Mouse (Mus musculus): ENCODE measurements around the gene Sp7. TPM values are rescaled to one million over a fixed set of nuclear protein-coding genes. Genes with fewer than 3 reads are reported as not detected.

The Sp7 gene
- polyA plus RNA-seq, 1 experiment from 2014 or later = 0.95 TPM

DNA sequence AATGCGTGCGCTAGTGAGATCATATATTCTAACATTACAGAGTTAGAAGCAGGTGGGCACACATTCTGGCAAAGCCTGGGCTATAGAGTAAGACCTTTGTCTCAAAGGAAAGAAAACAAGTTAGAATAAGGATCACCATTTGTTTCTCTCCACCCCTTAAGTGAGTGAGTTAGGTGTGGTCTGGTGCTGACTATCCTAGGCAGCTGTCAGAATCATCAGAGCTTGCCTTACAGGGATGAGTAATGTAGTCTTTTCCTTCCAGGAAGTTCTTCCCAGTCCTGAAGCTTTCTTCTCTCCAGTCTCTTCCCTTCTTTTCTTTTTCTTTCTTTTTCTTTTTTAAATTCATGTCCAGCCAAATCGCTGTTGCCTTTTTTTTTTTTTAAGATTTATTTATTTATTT, 35.2 kb upstream of the Sp7 start:
- ATAC-seq (ENCODE audit: low FRiP score) = no peak
- H3K4me3 ChIP-seq (replicated peaks) = no peak overlapping the region
- no peak overlapping the region for H3K27ac ChIP-seq (replicated peaks)
- no peaks in the 10 kb centered on the region for H3K27me3 ChIP-seq (replicated peaks)
- no peaks in the 10 kb centered on the region for H3K9me3 ChIP-seq (replicated peaks)
- H3K36me3 ChIP-seq = no peaks in the 10 kb centered on the region
- no peak overlapping the region for H3K9ac ChIP-seq (replicated peaks)
- H3K4me2 ChIP-seq = no peak overlapping the region
- H3K4me1 ChIP-seq = peaks cover 17% of the 10 kb centered on the region
- 100% methylated on average over 3 of the region's 3 CpGs for WGBS

DNA sequence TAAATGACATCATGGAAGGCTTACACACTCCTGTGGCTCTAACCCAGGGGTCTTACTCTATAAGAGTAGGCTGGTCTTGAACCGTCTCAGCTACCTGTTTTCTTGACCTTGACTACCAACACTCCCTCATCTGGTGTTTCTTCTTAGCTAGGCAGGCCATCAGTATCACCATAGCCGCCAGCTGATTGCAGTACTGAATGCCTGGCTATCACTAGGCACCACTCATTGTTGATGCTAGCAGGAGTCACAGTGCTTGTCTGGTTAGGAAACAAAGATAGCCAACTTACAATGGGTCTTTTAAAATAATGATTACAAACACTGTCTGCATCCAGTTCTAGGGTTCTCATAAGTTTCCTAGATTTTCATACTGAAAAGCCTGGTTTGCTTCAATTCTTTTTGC, 34.3 kb upstream of the Sp7 start:
- no peak for ATAC-seq (ENCODE audit: low FRiP score)
- H3K27me3 ChIP-seq (replicated peaks) = no peaks in the 10 kb centered on the region
- no peak overlapping the region for H3K4me2 ChIP-seq
- no peaks in the 10 kb centered on the region for H3K36me3 ChIP-seq
- H3K4me3 ChIP-seq (replicated peaks) = no peak overlapping the region
- no peaks in the 10 kb centered on the region for H3K9me3 ChIP-seq (replicated peaks)
- peaks cover 12% of the 10 kb centered on the region for H3K4me1 ChIP-seq
- no peak overlapping the region for H3K9ac ChIP-seq (replicated peaks)
- 76% methylated on average over 2 of the region's 2 CpGs for WGBS
- H3K27ac ChIP-seq (replicated peaks) = no peak overlapping the region

DNA sequence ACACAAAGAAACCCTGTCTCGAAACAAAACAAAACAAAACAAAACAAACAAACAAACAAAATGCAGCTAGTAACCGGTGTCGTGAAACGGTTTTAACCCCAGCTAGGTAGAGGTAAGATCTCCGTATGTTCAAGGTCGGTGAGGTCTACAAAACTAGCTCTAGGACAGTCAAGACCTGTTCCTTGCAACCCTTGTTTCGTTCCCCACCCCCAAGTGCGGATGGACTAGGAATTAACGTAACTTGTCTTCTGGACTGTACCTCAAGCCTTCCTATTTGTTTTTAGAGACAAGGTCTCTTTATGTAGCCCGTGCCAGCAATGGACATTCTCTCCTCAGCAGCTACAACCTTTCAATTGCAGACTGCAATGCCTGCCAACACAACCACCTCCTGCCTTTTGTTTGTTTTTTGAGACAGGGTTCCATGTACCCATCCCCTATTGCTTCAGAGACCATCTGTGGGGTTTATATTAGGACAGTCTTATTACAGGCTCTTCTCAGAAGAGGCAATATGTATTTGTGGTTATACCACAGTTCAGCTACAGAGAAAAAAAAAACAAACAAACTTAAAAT, 33.6 kb upstream of the Sp7 start:
- H3K27ac ChIP-seq (replicated peaks) = no peak overlapping the region
- peaks cover 12% of the 10 kb centered on the region for H3K4me1 ChIP-seq
- H3K4me2 ChIP-seq = no peak overlapping the region; the same call in 1 of the 2 replicates
- H3K4me3 ChIP-seq (replicated peaks) = no peak overlapping the region
- no peaks in the 10 kb centered on the region for H3K27me3 ChIP-seq (replicated peaks)
- no peak overlapping the region for H3K9ac ChIP-seq (replicated peaks)
- no peaks in the 10 kb centered on the region for H3K36me3 ChIP-seq
- H3K9me3 ChIP-seq (replicated peaks) = no peaks in the 10 kb centered on the region
- 89% methylated on average over 10 of the region's 10 CpGs for WGBS
- no peak for ATAC-seq (ENCODE audit: low FRiP score)

DNA sequence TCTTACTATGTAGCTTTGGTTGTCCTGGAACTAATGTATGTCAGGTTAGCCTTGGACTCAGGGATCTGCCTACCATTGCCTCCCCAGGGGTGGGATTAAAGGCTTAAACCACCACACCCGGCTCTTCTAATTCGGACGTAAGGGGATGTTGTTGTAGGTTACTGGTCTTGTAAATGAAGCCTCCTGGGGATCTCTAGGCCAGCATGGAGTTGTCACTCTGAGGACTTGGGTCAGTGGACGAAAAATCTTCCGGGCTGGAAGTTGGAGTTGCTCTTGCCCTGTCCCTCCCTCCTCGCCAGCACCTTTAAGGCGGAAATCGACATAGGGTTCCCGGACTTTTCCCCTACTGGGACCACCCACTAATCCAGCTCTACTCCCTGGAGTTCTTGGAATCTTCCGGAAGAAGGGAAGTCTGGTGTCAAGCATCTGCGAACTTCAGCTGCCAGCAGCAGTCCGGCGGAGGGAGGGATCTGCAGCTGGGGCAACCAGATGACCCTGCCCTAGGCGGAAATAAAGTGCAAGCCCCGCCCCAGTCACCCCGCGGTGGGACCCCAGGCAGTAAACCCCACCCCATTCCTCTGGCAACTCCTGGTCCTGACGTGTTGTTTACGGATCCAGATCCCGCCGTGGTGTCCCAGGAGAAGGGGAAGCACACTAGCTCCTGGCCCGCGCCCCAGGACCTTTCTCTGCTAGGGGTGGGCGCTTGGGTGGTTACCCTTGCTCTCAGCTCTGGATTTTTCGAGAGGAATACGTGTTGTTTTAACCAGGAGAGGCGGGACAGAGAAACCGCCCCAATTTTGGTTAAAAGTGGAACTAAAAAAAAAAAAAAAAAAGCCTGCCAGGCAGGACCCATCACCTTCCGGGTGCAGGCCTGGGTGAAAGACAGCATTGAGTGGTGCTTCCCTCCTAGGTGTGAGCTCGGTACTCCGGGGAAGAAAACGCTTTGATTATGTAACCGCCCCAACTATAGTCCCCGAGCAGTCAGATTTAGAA, 32.5 kb upstream of the Sp7 start:
- Histone ChIP-seq H3K9me3 (replicated peaks) (no peaks in the 10 kb centered on the region), H3K4me3 (replicated peaks) (peak overlapping the region; percentile 38), H3K4me1 (peaks cover 8% of the 10 kb centered on the region), H3K27me3 (replicated peaks) (no peaks in the 10 kb centered on the region), H3K9ac (replicated peaks) (peak overlapping the region; percentile 24), H3K36me3 (no peaks in the 10 kb centered on the region), H3K27ac (replicated peaks) (peak overlapping the region; percentile 72), H3K4me2 (peak overlapping the region; percentile 70)
- 7% methylated on average over 34 of the region's 34 CpGs for WGBS
- no peak; the same call in 1 of the 2 replicates for ATAC-seq (ENCODE audit: low FRiP score)

DNA sequence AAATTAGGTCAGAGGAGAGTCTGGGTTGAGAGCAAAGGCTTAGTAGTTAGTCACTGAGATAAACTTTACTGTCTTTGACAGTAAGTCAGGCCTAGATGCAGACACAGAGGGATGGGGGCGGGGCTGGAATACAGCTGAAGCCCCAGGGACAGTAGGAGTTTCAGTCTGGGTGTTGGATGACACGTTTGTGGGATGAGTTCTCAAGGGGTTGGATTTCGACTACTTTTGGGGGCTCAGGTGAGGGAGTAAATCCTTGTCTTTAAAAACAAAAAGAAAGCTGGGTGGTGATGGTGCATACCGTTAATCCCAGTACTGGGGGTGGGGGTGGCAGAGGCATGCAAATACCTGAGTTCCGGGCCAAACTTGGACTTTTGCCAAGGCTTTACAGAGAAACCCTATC, 31.6 kb upstream of the Sp7 start:
- H3K36me3 ChIP-seq = no peaks in the 10 kb centered on the region
- no peak for ATAC-seq (ENCODE audit: low FRiP score)
- H3K4me3 ChIP-seq (replicated peaks) = no peak overlapping the region
- no peak overlapping the region for H3K9ac ChIP-seq (replicated peaks)
- peaks cover 8% of the 10 kb centered on the region for H3K4me1 ChIP-seq
- WGBS = 32% methylated on average over 5 of the region's 5 CpGs
- H3K4me2 ChIP-seq = peak overlapping the region; percentile 70; the same call in 1 of the 2 replicates
- H3K9me3 ChIP-seq (replicated peaks) = no peaks in the 10 kb centered on the region
- H3K27me3 ChIP-seq (replicated peaks) = no peaks in the 10 kb centered on the region
- H3K27ac ChIP-seq (replicated peaks) = 0 out of 2 replicates have a peak overlapping the region, but pooled peaks have one; percentile 72

DNA sequence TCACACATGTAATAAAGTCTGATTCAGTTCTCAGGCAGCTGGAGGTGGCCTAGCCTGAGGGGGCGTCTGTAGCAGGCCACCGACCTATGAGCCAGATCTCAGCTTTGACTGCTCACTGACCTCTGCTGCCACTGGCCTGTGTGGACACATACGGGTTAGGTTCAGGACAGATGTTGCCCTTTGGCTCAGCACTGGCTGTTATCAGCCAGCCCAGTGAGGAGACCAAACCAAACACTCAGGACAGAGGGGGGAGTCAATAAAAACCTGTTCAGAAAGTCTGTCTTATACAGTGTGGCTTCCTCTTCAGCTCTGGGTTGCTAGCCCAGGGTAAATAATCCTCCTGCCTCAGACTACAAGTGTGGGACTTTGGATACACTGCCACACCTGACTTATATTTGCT, 28.1 kb upstream of the Sp7 start:
- H3K36me3 ChIP-seq = no peaks in the 10 kb centered on the region
- no peak overlapping the region for H3K27ac ChIP-seq (replicated peaks)
- WGBS = 42% methylated on average over 3 of the region's 3 CpGs
- H3K9ac ChIP-seq (replicated peaks) = no peak overlapping the region
- no peak for ATAC-seq (ENCODE audit: low FRiP score)
- H3K4me1 ChIP-seq = peaks cover 8% of the 10 kb centered on the region
- H3K4me3 ChIP-seq (replicated peaks) = no peak overlapping the region
- no peaks in the 10 kb centered on the region for H3K9me3 ChIP-seq (replicated peaks)
- no peaks in the 10 kb centered on the region for H3K27me3 ChIP-seq (replicated peaks)
- H3K4me2 ChIP-seq = no peak overlapping the region

DNA sequence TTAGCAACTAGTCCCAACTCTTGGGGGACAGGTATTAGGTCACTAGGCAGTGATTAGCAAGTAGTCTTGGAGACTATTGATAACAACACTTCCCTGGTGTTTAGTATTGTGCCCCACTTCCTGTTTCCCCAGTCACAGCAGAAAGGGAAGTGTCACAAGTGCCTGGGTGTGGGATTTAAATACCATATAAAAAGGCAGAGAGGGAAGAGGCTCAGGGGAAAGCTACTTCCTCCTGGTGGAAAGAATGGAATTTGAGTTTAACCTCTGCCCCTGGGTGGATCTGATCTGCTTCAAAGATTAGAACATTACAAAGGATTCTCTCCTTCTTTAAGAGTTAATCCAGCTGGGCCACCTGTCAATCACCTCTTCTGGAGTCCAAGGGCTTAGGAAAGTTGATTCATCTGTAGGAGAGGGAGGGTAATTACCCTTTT, 26.6 kb upstream of the Sp7 start:
- no peaks in the 10 kb centered on the region for H3K4me1 ChIP-seq
- no peaks in the 10 kb centered on the region for H3K36me3 ChIP-seq
- no peaks in the 10 kb centered on the region for H3K27me3 ChIP-seq (replicated peaks)
- H3K9me3 ChIP-seq (replicated peaks) = no peaks in the 10 kb centered on the region
- no peak overlapping the region for H3K27ac ChIP-seq (replicated peaks)
- H3K4me3 ChIP-seq (replicated peaks) = no peak overlapping the region
- H3K4me2 ChIP-seq = no peak overlapping the region
- ATAC-seq (ENCODE audit: low FRiP score) = no peak
- no peak overlapping the region for H3K9ac ChIP-seq (replicated peaks)

DNA sequence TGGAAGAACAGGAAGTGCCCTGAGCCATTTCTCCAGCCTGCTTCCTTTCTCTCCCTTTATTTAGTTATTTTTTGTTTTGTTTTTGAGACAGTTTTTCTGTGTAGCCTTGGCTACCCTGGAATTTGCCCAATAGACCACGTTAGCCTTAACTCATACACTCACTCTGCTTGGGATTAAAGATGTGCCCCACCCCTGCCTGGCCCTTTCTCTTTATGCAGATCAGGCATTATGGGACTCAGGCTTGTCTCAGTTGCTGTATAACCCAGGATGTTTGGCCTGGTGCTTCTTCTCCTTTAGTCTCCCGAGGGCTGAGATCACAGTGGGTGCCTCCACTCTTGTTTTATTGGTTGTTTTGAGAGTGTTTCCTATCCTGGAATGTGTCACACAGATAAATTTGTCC, 25.5 kb upstream of the Sp7 start:
- Histone ChIP-seq H3K36me3 (no peaks in the 10 kb centered on the region), H3K4me1 (no peaks in the 10 kb centered on the region), H3K9ac (replicated peaks) (no peak overlapping the region), H3K9me3 (replicated peaks) (no peaks in the 10 kb centered on the region), H3K27me3 (replicated peaks) (no peaks in the 10 kb centered on the region), H3K4me3 (replicated peaks) (no peak overlapping the region), H3K27ac (replicated peaks) (no peak overlapping the region), H3K4me2 (no peak overlapping the region)
- no peak for ATAC-seq (ENCODE audit: low FRiP score)
- WGBS = 40% methylated on average over 2 of the region's 2 CpGs

DNA sequence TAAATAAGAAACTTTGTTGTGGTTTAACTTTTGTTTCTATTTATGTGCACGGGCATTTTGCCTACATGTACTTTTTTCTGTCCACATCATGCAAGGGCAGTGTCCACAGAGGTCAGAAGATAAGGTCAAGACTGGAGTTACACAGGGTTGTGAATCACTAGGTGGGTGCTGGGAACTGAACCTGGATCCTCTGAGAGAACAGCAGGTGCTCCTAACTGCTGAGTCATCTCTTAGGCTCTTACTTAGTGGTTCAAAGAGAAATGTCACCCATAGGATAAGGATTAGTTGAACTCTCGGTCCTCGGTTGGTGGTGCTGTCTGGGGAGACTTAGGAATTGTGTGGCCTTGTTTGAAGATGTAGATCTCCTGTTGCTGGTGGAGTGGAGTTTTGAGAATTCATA, 22.0 kb upstream of the Sp7 start:
- Histone ChIP-seq H3K9ac (replicated peaks) (no peak overlapping the region), H3K4me1 (no peaks in the 10 kb centered on the region), H3K9me3 (replicated peaks) (no peaks in the 10 kb centered on the region), H3K4me2 (no peak overlapping the region), H3K27me3 (replicated peaks) (no peaks in the 10 kb centered on the region), H3K4me3 (replicated peaks) (no peak overlapping the region), H3K36me3 (no peaks in the 10 kb centered on the region), H3K27ac (replicated peaks) (no peak overlapping the region)
- 89% methylated on average over 3 of the region's 3 CpGs for WGBS
- ATAC-seq (ENCODE audit: low FRiP score) = no peak

DNA sequence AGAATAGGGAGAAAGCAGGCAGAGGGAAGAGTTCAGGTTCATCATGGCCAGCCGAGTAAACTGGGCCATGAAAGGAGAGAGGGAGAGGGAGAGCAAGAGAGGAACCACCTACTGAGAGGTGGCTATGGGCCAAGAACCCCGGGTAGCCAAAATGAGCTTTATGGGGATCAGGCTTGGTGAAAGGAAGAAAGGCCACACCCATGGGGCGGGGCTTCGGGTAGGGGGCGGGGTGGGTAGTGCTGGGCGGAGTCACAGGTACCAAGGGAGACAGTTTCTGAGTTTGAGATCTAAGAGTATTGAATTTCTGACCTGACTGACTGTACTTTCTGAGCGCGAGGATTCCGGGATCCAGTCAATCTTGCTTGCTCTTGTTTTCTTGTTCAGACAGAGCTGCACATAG, 19.7 kb upstream of the Sp7 start:
- peaks cover 2% of the 10 kb centered on the region; the same call in 1 of the 2 replicates for H3K4me1 ChIP-seq
- H3K36me3 ChIP-seq = no peaks in the 10 kb centered on the region
- H3K27ac ChIP-seq (replicated peaks) = no peak overlapping the region
- no peak overlapping the region for H3K4me2 ChIP-seq
- H3K27me3 ChIP-seq (replicated peaks) = no peaks in the 10 kb centered on the region
- H3K9me3 ChIP-seq (replicated peaks) = no peaks in the 10 kb centered on the region
- no peak overlapping the region for H3K4me3 ChIP-seq (replicated peaks)
- no peak for ATAC-seq (ENCODE audit: low FRiP score)
- H3K9ac ChIP-seq (replicated peaks) = no peak overlapping the region
- WGBS = 54% methylated on average over 9 of the region's 9 CpGs

DNA sequence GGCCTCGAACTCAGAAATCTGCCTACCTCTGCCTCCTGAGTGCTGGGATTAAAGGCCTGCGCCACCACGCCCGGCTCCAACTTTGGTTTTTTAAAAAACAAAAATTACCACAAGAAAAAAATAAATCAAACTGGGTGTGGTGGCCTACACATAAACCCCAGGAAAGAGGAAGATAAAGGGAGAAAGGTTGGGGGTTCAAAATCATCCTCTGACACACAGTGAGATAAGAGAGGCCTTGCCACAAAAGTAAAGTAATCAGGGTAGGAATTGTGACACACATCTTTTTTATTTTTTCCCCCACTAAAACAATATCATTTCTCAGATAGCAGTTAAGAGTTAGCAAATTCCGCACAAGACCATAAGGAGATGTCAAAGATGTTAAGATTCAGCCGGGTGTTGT, 16.7 kb upstream of the Sp7 start:
- no peak overlapping the region for H3K4me3 ChIP-seq (replicated peaks)
- H3K9me3 ChIP-seq (replicated peaks) = no peaks in the 10 kb centered on the region
- no peak overlapping the region for H3K9ac ChIP-seq (replicated peaks)
- H3K4me2 ChIP-seq = no peak overlapping the region
- no peaks in the 10 kb centered on the region for H3K27me3 ChIP-seq (replicated peaks)
- no peak overlapping the region for H3K27ac ChIP-seq (replicated peaks)
- peaks cover 2% of the 10 kb centered on the region; the same call in 1 of the 2 replicates for H3K4me1 ChIP-seq
- no peak for ATAC-seq (ENCODE audit: low FRiP score)
- WGBS = 85% methylated on average over 6 of the region's 6 CpGs
- no peaks in the 10 kb centered on the region for H3K36me3 ChIP-seq

DNA sequence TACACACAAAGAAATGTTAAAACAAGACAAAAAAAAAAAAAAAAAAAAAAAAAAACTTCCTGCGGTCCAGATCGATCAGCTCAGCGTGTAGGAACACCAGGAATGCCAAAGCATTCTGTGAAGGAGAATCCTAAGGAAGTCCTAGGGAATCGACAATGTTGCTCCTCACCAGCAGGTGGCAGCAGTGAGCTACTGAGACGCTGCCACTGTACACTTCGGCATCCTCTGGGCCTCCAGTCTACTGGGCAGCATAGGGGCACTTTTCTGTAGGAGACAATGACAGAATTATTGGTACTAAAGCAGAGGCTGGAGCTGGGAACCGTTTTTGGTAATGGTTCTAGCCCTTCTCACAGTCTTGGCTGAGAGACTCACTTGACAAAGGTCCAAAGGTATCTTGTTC, 14.6 kb upstream of the Sp7 start:
- H3K27me3 ChIP-seq (replicated peaks) = no peaks in the 10 kb centered on the region
- H3K4me3 ChIP-seq (replicated peaks) = no peak overlapping the region
- peak; percentile 62; the same call in 1 of the 2 replicates for ATAC-seq (ENCODE audit: low FRiP score)
- no peak overlapping the region for H3K9ac ChIP-seq (replicated peaks)
- H3K27ac ChIP-seq (replicated peaks) = no peak overlapping the region
- H3K4me2 ChIP-seq = no peak overlapping the region
- H3K36me3 ChIP-seq = no peaks in the 10 kb centered on the region
- H3K4me1 ChIP-seq = peaks cover 14% of the 10 kb centered on the region
- no peaks in the 10 kb centered on the region for H3K9me3 ChIP-seq (replicated peaks)
- WGBS = 3% methylated on average over 7 of the region's 7 CpGs
